Mouse (Mus musculus) adrenal gland, adult (tissue): Measurements from ENCODE around the gene Ifnl3.

Source experiments
- DNase-seq, 2 experiments: peaks; one replicate each; pipeline ENCODE4 v3.0.0; 2022 to 2023; ENCODE audit warnings: low spot score in 1 of 2; ENCODE audit not compliant: inconsistent age in 2 of 2

Ifnl3 gene

GRCm38 (mm10) chr7:28545891-28546210 is 23.2 kb downstream of the Ifnl3 start:
- no peak for DNase-seq

DNA sequence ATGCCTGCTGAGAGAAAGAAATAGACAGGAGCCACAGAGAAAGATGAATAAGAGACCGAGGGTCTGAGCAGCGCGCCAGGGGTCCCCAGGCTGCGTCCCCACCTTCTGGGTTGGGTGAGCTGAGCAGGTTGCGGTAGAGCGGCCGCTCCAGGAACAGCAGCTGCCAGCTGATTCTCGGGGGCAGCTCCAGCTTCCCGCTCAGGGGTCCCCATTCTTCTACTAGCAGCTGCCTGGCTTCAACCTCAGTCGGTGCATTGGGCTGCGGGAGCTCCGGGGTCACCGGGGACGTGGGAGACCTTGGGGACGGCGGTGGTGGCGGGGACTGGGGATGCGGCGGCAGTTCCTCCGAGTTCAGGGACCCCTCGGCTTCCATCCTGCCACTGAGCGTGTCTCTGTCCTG is 24.0 kb downstream of the Ifnl3 start:
- no peak for DNase-seq

DNA sequence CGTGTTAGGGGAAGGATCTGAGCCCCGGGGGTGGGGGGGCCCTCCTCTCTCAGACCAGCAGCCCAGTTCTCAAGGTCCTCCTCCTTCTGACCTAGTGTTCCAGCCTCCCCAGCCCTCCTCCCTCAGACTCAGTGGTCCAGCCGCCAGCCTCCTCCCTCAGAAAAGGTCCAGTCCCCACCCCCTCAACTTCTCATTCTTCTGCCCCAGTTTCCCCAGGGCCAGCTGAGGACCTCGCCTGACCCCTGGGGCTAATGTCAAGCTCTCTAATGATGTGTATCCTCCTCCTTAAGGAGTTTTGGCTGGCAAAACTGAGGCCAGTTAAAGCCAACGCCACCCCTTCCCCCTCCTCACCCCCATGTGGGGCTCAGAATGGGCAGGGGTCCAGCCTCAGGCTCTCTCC is 24.5 kb downstream of the Ifnl3 start, which contains the start of gene Nccrp1:
TSS of gene Nccrp1 (minus strand) at position 101 of the 400 bp plus-strand sequence.
- DNase-seq: no peak

- no peak for DNase-seq
Observed at GRCm38 (mm10) chr7:28547628-28548027, 25.0 kb downstream of the Ifnl3 start.

DNA sequence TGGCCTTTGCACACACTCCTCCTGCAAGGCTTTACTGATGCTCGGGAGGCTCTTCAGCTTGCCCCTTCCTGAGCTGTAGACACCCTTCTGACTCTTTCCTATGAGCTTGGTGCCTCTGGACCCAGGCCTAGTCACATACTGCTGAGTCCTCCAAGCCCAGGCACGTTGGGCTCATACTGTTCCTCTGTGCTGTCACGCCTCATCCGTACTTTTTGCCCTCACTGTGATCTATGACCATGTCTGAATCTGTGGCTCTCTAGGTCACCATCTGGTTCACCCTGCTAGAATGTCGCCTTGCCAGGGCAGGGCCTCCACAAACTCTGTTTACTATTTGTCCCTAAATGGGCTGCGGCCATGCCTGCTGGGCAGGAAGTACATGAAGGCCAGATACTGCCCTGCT is 30.4 kb downstream of the Ifnl3 start:
- DNase-seq: peak in 1 of 2 experiments; percentile 57

GRCm38 (mm10) chr7:28555939-28556535 is 33.4 kb downstream of the Ifnl3 start:
- no peak for DNase-seq

GRCm38 (mm10) chr7:28557069-28557468 is 34.4 kb downstream of the Ifnl3 start:
- no peak for DNase-seq

DNA sequence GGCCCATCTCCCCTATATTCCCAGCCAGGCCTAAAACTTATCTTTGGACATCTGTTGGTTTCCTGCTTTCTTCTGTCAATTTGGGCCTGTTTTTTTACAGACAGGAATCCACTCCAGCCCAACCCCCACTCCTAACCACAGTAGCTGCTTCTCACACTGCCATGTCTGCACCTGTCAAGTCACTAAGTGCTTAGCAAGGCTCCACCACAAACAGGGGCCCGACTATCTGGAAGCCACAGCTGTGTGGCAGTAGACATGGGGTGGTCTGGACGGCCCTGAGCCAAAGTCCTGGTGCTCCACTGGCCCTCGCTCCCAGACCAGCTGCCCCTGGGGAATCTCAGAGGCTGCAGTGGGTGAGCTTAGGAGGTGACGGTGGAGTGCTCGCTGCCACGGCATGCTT is 35.1 kb downstream of the Ifnl3 start:
- DNase-seq: no peak

DNA sequence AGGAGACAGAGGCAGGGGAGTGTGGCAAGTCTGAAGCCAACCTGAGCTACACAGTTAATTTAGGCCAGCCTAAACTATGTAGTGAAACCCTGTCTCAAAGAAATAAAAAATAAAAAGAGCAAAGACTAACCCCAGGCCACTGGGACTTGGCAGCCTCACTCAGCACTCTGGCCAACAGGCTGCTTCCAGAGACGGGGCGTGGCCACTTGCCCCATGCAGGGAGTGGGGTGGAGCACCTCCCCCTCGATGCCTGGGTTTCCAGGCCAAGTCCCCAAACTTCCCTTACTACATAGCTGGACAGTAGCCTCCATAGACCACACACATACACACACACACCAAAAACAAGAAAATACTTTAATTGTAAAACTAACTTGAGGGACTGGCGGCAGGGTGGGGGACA is 35.9 kb downstream of the Ifnl3 start:
- DNase-seq: peak in 1 of 2 experiments; percentile 69

GRCm38 (mm10) chr7:28560856-28561255 is 38.2 kb downstream of the Ifnl3 start:
- DNase-seq: no peak

GRCm38 (mm10) chr7:28561967-28562366 is 39.3 kb downstream of the Ifnl3 start:
- DNase-seq: no peak

DNA sequence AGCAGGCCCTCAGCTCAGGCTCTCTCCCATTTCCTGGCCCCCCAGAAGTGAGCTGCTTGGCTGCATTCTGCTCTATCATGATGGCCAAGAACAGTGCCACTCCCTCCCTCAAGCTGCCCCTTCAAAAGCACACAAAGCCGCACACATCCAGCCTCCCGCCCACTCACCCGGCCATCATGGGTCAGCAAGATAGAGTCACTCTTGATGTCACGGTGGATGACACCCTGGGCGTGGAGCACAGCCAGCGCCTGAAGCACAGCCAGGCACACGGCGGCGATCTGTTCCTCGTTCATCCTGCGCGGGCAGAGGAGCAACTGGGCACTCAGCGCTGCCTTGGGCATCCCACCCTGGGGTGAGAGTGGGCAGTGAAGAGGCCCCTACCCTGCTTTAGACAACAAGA is 39.7 kb downstream of the Ifnl3 start:
- DNase-seq: no peak

DNA sequence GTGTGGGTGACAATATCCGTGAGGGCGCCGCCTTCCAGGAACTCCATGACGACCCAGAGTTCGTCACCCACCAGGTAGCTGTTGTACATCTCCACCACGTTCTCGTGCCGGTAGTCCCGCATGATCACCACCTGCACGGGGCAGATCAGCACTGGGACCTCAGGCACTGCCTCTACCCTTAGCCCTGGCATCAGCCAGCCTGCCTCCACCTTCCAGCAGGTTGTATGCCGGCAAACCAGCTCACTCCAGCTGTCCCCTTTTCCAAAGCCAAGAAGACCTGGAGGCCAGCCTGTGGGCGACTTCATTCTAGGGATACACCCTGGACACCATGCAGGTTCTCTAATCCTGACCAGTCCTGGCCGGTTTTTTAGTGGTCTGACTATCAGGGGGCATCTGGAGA is 40.3 kb downstream of the Ifnl3 start:
- DNase-seq: no peak

DNA sequence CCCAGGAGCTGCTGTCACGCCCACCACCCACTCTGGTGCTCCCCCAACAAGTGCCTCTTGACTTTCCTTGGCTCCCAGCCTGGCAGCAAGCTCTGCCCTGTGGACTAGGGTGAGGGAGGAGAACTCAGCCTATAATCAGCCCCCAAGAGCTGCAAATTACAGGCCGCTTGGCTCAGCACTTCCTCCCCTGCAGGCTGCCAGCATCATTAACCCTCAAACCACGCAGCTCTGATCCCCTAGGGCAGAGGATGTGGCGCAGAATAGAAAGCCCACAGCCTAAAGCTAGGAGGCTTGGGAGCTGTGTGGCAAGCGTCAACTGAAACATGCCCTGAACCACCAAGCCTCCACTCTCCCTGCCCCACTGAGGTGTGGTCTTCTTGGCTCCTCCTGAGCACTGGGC is 42.8 kb downstream of the Ifnl3 start:
- no peak for DNase-seq

GRCm38 (mm10) chr7:28567539-28567938 is 44.9 kb downstream of the Ifnl3 start:
- DNase-seq: no peak

GRCm38 (mm10) chr7:28568253-28568652 is 45.6 kb downstream of the Ifnl3 start:
- DNase-seq: peak; percentile 66 to 88

GRCm38 (mm10) chr7:28570291-28570981 is 47.8 kb downstream of the Ifnl3 start:
- peak; percentile 43 to 83 for DNase-seq

GRCm38 (mm10) chr7:28570982-28571682 is 48.5 kb downstream of the Ifnl3 start:
- DNase-seq: peak; percentile 61 to 87

DNA sequence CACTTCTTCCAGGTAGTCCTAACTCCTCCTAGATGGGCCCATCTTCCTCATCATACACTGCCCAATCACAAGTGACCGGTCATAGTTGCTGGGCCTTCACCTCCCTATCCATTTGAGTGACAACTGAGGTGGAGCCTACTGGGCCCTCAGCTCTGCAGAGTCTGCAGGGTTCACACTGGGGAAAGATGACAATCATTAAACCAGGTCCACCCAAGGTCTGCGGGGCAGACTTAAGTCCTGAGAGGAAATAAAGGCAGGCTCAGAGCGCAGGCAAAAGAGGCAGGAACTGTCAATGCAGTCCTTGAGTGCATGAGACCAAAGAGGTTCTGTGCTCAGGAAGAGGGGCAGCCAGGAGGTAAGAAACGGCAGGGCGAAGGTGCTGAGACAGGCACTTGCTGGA is 50.1 kb downstream of the Ifnl3 start:
- DNase-seq: no peak

DNA sequence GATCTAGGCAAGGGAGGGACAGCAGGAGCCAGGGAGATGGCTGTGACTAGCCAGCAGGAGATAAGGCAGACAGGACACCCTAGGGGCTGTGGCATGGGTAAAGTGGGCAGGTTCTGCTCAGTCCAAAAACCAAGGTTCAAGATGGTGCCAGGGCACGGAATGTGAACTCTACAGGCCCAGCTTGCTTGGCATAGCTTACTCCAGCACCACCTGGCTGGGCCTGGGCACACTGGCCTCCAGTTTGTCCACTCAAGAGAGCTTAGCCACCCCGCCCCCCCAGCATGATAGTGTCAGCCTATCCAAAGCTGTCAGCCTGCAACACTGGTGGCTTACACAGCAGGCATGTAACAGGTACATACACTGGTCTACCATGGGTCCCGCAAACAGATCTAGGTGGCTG is 50.6 kb downstream of the Ifnl3 start:
- no peak for DNase-seq
